Mouse (Mus musculus) cerebellum, adult 9-11 months (tissue): ENCODE results near the gene Mcts1.
A peak's percentile ranks its signal among the peaks of the same experiment; 100 is the strongest.

Source experiments
- DNase-seq: peaks from one replicate; pipeline ENCODE4 v3.0.0; 2022

Gene Mcts1

GRCm38 (mm10) chrX:38600177-38600994, at the start of gene Mcts1:
Mcts1 (plus strand) TSS chrX:38600578.
- DNase-seq, result peak; percentile 85

DNA sequence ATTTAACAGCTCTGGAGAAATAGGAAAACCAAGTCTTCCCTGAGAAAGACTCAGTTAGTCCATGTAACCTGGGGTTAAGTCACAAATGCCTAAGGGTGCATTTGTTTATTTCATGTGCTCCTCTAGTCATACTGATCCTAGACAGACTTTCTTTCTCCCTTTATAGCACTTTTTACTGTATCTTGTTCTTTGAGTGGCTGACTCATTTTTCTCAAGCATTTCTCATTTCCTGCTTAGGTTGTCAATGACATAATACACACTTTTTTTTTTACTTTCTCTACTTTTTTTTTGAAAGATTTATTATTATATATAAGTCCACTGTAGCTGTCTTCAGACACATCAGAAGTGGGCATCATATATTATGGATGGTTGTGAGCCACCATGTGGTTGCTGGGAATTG, 47.1 kb upstream of the Mcts1 start:
- DNase-seq, result no peak

DNA sequence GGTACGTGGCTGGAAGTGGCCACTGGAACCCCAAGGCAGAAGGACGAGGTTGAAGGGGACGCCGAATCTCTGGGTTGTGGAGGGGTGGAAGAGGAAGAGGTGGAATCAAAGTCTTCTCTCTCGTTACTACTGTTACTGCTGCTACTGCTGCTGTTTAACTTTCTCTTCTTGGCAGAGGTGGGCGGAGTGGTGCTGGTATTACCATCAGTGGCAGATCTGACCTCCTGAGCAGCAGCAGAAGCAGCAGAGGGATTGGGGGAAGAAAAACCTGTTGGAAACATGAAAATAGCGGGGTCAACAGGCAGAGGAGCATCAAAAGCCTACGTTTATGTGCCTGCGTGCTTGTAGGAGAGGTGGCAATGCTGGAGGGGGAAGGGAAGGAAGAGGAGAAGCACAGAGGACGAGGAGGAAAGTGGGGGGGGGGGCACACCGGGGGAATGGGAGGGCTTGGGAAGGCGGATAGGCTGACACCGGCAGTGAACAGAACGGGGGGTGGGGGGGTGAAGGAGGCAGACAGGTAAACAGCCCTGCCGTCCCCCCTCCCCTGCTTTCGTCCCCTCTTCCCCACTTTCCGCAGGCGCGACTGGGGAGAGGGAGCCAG, 36.3 kb upstream of the Mcts1 start:
- peak; percentile 61 for DNase-seq

- DNase-seq, result peak; percentile 92
Observed at GRCm38 (mm10) chrX:38564542-38565175, 35.7 kb upstream of the Mcts1 start.

DNA sequence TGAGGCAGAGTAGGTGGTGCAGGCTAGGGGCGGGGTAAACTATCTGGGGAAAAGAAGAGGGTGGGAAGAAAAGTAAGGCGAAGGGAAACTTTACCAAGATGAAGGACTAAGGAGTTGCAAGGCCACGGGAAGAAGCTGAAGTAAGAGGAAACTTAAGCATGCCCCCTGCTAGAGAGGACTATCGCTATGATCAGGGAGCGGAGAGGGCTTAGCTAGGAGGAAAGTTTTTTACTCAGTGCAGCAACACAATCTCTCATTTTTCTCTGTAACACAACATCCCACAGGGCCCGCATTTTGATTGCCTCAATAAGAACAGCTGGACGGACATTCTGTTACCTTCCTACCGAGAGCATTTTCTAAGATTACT, 35.2 kb upstream of the Mcts1 start:
- DNase-seq, result no peak

- peak; percentile 5 for DNase-seq
Observed at GRCm38 (mm10) chrX:38566521-38567205, 33.7 kb upstream of the Mcts1 start.

GRCm38 (mm10) chrX:38576078-38576477, 24.3 kb upstream of the Mcts1 start, which contains the start of gene Cul4b:
Cul4b (minus strand) TSS chrX:38576196.
- DNase-seq, result no peak

GRCm38 (mm10) chrX:38581140-38581539, 19.2 kb upstream of the Mcts1 start:
- DNase-seq, result no peak

GRCm38 (mm10) chrX:38583261-38583660, 17.1 kb upstream of the Mcts1 start:
- DNase-seq, result no peak

DNA sequence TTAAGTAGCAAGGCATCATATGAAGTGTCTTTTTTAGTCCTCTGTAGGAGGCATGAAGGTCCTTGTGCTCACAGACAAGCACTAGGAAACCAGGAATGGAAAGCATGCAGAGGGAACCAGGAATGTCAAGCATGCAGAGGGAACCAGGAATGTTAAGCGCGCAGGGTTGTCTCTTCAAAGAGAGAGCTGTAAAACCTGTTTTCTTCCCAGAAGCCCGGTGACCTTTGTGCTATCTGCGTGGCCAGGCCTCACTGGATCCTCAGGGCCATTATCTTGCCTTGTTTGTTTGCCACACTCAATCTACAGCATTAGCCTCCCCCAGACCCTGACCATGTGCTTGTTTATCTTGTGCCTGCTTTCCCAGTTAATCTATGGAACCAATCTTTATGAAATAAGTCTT, 10.6 kb upstream of the Mcts1 start:
- DNase-seq, result no peak

DNA sequence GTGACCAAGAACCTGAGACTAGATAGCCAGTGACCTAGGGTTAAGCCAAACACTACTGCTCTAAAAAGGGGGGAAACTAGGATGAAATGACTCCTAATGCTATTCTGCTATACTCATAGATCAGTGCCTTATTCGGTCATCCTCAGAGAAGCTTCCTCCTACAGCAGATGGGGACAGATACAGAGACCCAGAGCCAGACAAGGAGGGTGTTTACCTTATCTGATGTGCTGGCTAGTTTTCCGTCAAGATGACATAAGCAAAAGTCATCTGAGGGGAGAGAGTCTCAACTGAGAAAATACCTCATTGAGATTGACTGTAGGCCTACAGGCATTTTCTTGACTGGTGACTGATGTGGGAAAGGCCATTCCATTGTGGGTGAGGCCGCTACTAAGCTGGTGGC, 8.6 kb upstream of the Mcts1 start:
- DNase-seq, result no peak

GRCm38 (mm10) chrX:38593180-38593889, 7.0 kb upstream of the Mcts1 start:
- DNase-seq, result no peak

DNA sequence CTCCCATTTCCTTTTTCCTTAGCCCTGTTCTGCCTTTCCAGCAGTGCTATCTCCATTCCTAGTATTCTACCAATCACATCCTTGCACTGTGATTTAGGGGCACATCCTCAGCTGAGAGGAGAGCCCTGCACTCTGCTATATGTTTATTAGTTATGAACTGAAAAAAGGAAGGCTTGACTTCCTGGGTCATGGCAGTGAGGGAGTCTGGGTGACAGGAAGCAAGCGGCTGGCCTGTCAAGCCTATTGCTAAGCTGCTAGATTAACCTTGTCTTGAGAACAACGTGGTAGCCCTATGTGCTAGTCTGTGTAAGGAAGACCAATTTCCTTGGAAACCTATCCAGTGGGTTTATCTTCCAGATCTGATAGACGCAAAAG, 604 bp downstream of the Mcts1 start:
- DNase-seq, result peak; percentile 30

DNA sequence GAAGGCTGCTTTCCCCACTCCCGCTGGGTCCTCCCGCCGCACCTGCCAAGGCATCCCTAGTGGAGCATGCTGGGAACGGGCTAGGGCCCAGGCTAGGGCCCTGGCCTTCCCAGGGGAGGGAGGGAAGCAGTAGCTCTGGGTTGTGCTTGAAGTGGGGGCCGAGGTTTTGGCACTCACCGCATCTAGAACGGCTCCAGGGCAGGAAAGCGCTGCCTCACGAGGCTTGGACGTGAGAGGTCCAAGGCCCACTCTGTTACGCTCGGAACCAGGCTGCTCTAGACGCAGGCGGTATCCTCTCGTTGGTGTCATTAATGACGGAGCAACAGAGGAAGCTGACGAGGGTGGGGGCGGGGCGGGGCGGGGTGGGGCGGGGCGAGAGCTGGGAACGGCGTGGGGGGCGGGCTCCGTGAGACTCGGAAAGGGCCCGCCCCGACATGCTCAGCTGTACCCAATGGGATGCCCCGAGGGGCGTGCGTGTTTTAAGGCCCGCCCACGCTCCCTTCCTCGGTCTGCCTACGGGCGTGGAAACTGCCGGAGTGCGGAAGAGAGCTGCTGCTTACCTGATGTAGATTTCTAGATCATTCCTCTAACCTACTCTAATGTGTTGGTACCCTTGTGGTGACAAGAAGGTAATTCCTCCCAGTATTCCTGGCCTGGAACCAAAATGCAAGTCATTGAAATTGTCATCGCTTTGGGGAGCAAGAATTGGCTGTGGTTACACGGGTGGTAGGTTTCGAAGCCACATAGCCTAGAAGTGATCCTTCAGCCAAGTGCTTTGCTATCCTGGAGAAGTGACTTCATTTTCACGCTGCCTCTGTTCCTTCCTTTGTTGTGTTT, 34.6 kb downstream of the Mcts1 start, which contains the start of gene C1galt1c1:
C1galt1c1 (minus strand) TSS at position 287 of the 837 bp plus-strand sequence.
- peak; percentile 94 for DNase-seq

DNA sequence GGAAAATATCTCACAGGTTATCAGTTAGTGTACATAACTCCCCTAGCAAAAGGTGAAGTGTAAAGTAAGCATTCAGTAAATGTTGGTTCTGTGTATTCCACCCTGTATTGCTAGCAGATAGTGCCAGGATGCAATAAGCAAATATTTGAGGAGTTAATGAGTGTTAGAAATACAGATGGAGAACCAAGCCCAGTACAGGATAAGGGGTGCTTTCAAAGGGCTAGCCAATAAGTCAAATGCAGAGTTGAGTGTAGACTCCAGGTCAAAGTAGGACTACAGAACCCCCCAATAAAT, 35.2 kb downstream of the Mcts1 start:
- DNase-seq, result no peak

GRCm38 (mm10) chrX:38641435-38641834, 41.1 kb downstream of the Mcts1 start:
- DNase-seq, result no peak

GRCm38 (mm10) chrX:38642183-38642582, 41.8 kb downstream of the Mcts1 start:
- DNase-seq, result no peak

DNA sequence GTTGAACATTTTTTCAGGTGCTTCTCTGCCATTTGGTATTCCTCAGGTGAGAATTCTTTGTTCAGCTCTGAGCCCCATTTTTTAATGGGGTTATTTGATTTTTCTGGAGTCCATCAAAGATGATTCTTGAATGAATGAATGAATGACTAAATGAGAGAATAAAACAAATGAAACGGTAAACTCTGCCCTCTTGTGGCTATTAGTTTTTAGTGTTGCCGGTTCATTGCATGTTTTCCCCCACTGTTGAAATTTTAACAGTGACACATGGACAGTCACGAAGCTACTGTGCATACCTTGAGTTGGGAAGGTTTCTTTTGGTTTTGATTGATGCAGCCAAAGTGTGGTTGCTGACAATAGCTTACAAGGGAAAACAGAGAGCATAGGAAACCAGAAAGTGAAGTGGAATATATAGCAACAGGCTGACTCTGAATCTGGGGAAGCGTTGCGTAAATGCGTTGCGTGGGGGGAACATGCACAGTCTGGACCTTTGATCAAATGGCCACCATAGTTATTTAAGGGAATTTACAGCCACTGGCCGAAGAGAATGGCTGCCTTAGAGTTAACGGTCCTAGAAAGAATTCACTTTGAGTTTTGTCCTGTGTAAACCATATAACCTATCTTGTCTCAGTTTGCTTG, 50.1 kb downstream of the Mcts1 start:
- no peak for DNase-seq

- DNase-seq, result no peak
Observed at GRCm38 (mm10) chrX:38651167-38651566, 50.8 kb downstream of the Mcts1 start.

- no peak for DNase-seq
Observed at GRCm38 (mm10) chrX:38653181-38653580, 52.8 kb downstream of the Mcts1 start.

DNA sequence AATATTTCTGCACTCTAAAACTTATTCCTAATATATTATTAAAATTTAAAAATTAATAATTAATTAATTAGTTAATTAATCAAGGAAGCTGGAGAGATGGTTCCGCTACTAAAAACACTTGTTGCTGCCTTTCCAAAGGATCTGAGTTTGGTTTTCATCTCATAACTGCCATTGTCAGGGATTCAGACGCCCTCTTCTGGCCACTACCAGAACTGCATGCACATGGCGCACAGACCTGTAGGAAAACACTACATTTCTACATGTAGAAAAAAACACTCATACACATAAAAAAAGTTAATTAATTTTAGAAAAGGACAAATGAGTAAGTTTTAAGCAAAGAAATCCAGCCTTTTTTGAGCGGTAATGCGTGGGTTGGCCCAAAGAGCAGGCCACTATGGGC, 54.3 kb downstream of the Mcts1 start:
- DNase-seq, result no peak
